Mouse (Mus musculus): ENCODE measurements around the gene Rin3. TPM values are rescaled to one million over a fixed set of nuclear protein-coding genes. Genes with fewer than 3 reads are reported as not detected.

Gene Rin3
- total RNA-seq (2014; rRNA removed; ENCODE audit: low replicate concordance) (11.6 and 13.4 TPM in 2 replicates), polyA plus RNA-seq (2015; fragmentation: Nextera tagmentation; extraction: Ambion mirVana) (4.6 TPM in 2 replicates)

GRCm38 (mm10) chr12:102282763-102283482, at the start of gene Rin3:
Rin3 (plus strand) TSS chr12:102283048.
- Histone ChIP-seq H3K36me3 (replicated peaks; ENCODE audit: control insufficient read depth, insufficient read depth, low read length) (no peaks in the 10 kb centered on the region), H3K27me3 (ENCODE audit: control insufficient read depth, insufficient read depth, low read length) (no peaks in the 10 kb centered on the region), H3K9me3 (replicated peaks; ENCODE audit: control insufficient read depth, low read length) (peaks cover 7% of the 10 kb centered on the region), H3K4me2 (ENCODE audit: low read depth, low read length) (peak within 1 kb of the TSS; percentile 84), H3K27ac (ENCODE audit: low read depth) (peak within 1 kb of the TSS; percentile 79), H3K9ac (replicated peaks; ENCODE audit: low read depth, low read length) (peak within 1 kb of the TSS; percentile 78), H3K4me1 (ENCODE audit: control insufficient read depth, insufficient read depth) (peaks cover 32% of the 10 kb centered on the region), H3K4me3 (ENCODE audit: low read depth, low read length) (peak within 1 kb of the TSS; percentile 68)
- DNase-seq (ENCODE audit: low spot score) (peak; percentile 58), ATAC-seq (ENCODE audit: insufficient read depth, low read depth) (peak; percentile 51)
- WGBS: under 1% methylated on average over 73 of the region's 75 CpGs
- TF ChIP-seq EP300 (IDR thresholded peaks at IDR 0.05; ENCODE audit: low read depth) (no peak), CTCF (IDR thresholded peaks at IDR 0.05; ENCODE audit: low read depth) (no peak; the same call in 1 of the 2 replicates)

GRCm38 (mm10) chr12:102235551-102235950, 47.3 kb upstream of the Rin3 start:
- Histone ChIP-seq H3K27ac (ENCODE audit: low read depth) (no peak overlapping the region), H3K9me3 (replicated peaks; ENCODE audit: control insufficient read depth, low read length) (no peaks in the 10 kb centered on the region), H3K36me3 (replicated peaks; ENCODE audit: control insufficient read depth, insufficient read depth, low read length) (no peaks in the 10 kb centered on the region), H3K27me3 (ENCODE audit: control insufficient read depth, insufficient read depth, low read length) (no peaks in the 10 kb centered on the region), H3K4me3 (ENCODE audit: low read depth, low read length) (no peak overlapping the region), H3K9ac (replicated peaks; ENCODE audit: low read depth, low read length) (no peak overlapping the region), H3K4me2 (ENCODE audit: low read depth, low read length) (no peak overlapping the region), H3K4me1 (ENCODE audit: control insufficient read depth, insufficient read depth) (no peaks in the 10 kb centered on the region)
- ATAC-seq (ENCODE audit: insufficient read depth, low read depth): no peak
- DNase-seq (ENCODE audit: low spot score): no peak
- WGBS: 83% methylated on average over 3 of the region's 3 CpGs
- TF ChIP-seq CTCF (IDR thresholded peaks at IDR 0.05; ENCODE audit: low read depth) (no peak), EP300 (IDR thresholded peaks at IDR 0.05; ENCODE audit: low read depth) (no peak)

- TF ChIP-seq EP300 (IDR thresholded peaks at IDR 0.05; ENCODE audit: low read depth): no peak
- no peak for TF ChIP-seq CTCF (IDR thresholded peaks at IDR 0.05; ENCODE audit: low read depth)
- H3K9ac ChIP-seq (replicated peaks; ENCODE audit: low read depth, low read length): no peak overlapping the region
- no peaks in the 10 kb centered on the region for H3K4me1 ChIP-seq (ENCODE audit: control insufficient read depth, insufficient read depth)
- no peak overlapping the region for H3K4me3 ChIP-seq (ENCODE audit: low read depth, low read length)
- ATAC-seq (ENCODE audit: insufficient read depth, low read depth) (no peak), DNase-seq (ENCODE audit: low spot score) (no peak)
- no peaks in the 10 kb centered on the region for H3K36me3 ChIP-seq (replicated peaks; ENCODE audit: control insufficient read depth, insufficient read depth, low read length)
- H3K27ac ChIP-seq (ENCODE audit: low read depth): no peak overlapping the region
- H3K27me3 ChIP-seq (ENCODE audit: control insufficient read depth, insufficient read depth, low read length): no peaks in the 10 kb centered on the region
- no peaks in the 10 kb centered on the region for H3K9me3 ChIP-seq (replicated peaks; ENCODE audit: control insufficient read depth, low read length)
- WGBS: 73% methylated on average over 6 of the region's 6 CpGs
- H3K4me2 ChIP-seq (ENCODE audit: low read depth, low read length): no peak overlapping the region
These were observed 46.5 kb upstream of the Rin3 start for GRCm38 (mm10) chr12:102236317-102236716.

GRCm38 (mm10) chr12:102242076-102242722, 40.6 kb upstream of the Rin3 start:
- DNase-seq (ENCODE audit: low spot score): peak; percentile 64
- TF ChIP-seq EP300 (IDR thresholded peaks at IDR 0.05; ENCODE audit: low read depth) (peak; percentile 58; the same call in 1 of the 2 replicates), CTCF (IDR thresholded peaks at IDR 0.05; ENCODE audit: low read depth) (no peak)
- no peaks in the 10 kb centered on the region for H3K27me3 ChIP-seq (ENCODE audit: control insufficient read depth, insufficient read depth, low read length)
- no peaks in the 10 kb centered on the region for H3K4me1 ChIP-seq (ENCODE audit: control insufficient read depth, insufficient read depth)
- peak; percentile 80 for ATAC-seq (ENCODE audit: insufficient read depth, low read depth)
- no peak overlapping the region for H3K9ac ChIP-seq (replicated peaks; ENCODE audit: low read depth, low read length)
- WGBS: 62% methylated on average over 6 of the region's 6 CpGs
- no peak overlapping the region for H3K27ac ChIP-seq (ENCODE audit: low read depth)
- no peaks in the 10 kb centered on the region for H3K9me3 ChIP-seq (replicated peaks; ENCODE audit: control insufficient read depth, low read length)
- no peaks in the 10 kb centered on the region for H3K36me3 ChIP-seq (replicated peaks; ENCODE audit: control insufficient read depth, insufficient read depth, low read length)
- H3K4me2 ChIP-seq (ENCODE audit: low read depth, low read length): no peak overlapping the region
- H3K4me3 ChIP-seq (ENCODE audit: low read depth, low read length): no peak overlapping the region

- H3K4me1 ChIP-seq (ENCODE audit: control insufficient read depth, insufficient read depth): no peaks in the 10 kb centered on the region
- H3K9ac ChIP-seq (replicated peaks; ENCODE audit: low read depth, low read length): no peak overlapping the region
- no peaks in the 10 kb centered on the region for H3K27me3 ChIP-seq (ENCODE audit: control insufficient read depth, insufficient read depth, low read length)
- TF ChIP-seq EP300 (IDR thresholded peaks at IDR 0.05; ENCODE audit: low read depth) (no peak), CTCF (IDR thresholded peaks at IDR 0.05; ENCODE audit: low read depth) (no peak)
- no peaks in the 10 kb centered on the region for H3K36me3 ChIP-seq (replicated peaks; ENCODE audit: control insufficient read depth, insufficient read depth, low read length)
- H3K27ac ChIP-seq (ENCODE audit: low read depth): no peak overlapping the region
- H3K9me3 ChIP-seq (replicated peaks; ENCODE audit: control insufficient read depth, low read length): no peaks in the 10 kb centered on the region
- no peak overlapping the region for H3K4me2 ChIP-seq (ENCODE audit: low read depth, low read length)
- ATAC-seq (ENCODE audit: insufficient read depth, low read depth) (no peak), DNase-seq (ENCODE audit: low spot score) (no peak)
- no peak overlapping the region for H3K4me3 ChIP-seq (ENCODE audit: low read depth, low read length)
- WGBS: 43% methylated on average over 1 of the region's 1 CpGs
These were observed 38.9 kb upstream of the Rin3 start for GRCm38 (mm10) chr12:102243915-102244314.
